Mouse (Mus musculus): ENCODE data around the gene Srl.

DNA sequence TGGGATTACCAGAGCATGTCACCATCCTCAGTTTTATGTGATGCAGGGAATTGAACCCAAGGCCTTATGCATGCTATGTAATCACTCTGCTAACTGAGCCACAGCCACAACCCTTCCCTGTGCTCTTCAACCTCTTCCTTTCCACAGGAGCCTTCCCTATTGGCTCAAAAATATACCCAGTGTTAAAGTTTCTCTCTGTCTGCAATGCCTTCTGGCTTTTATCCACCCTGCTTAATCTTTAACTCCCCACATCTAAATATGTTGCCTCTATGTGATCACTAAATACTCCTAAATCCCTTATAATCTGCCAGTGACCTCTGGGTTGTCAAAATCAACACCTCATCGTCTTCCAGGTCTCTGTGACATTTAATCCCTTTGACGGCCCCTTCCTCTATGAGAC, 23.7 kb downstream of the Srl start:
- TF ChIP-seq CTCF (IDR thresholded peaks at IDR 0.05; ENCODE audit: extremely low read depth, insufficient read depth, insufficient read length, insufficient replicate concordance) (no peak), POLR2A (IDR thresholded peaks at IDR 0.05; ENCODE audit: low read depth, low read length) (no peak)
